Mouse (Mus musculus) embryonic facial prominence, embryonic 14.5 days (tissue): ENCODE measurements around the gene Smad6. TPM values are rescaled to one million over a fixed set of nuclear protein-coding genes. Genes with fewer than 3 reads are reported as not detected.

ENCODE experiments used
- ATAC-seq: fragments of 200-750 bp; cut with Nextera tagmentation; 2 replicates; pipeline ENCODE4 v1.8.0; 2017; ENCODE audit warnings: low read depth, moderate number of reproducible peaks, moderate TSS enrichment
- DNase-seq: peaks from one replicate; pipeline ENCODE4 v3.0.0-alpha.2; 2015; ENCODE audit warnings: low spot score
- H3K27ac ChIP-seq: fragments of 300-500 bp; sonication (generic); replicated peaks from 2 replicates; pipeline ENCODE4 v1.5.1; 2014; ENCODE audit warnings: low read depth, mild to moderate bottlenecking, low read length, moderate library complexity
- H3K27me3 ChIP-seq: fragments of 300-500 bp; sonication (generic); replicated peaks from 2 replicates; pipeline ENCODE4 v1.6.1; 2014; ENCODE audit warnings: low read length; ENCODE audit not compliant: control insufficient read depth, insufficient read depth
- H3K36me3 ChIP-seq: fragments of 300-500 bp; sonication (generic); 2 replicates; pipeline ENCODE4 v1.6.1; 2014; ENCODE audit warnings: low read length, mixed read lengths; ENCODE audit not compliant: control insufficient read depth, insufficient read depth
- H3K4me1 ChIP-seq: fragments of 300-500 bp; sonication (generic); 2 replicates; pipeline ENCODE4 v1.6.1; 2014; ENCODE audit warnings: antibody characterized with exemption, low read length; ENCODE audit not compliant: control insufficient read depth, insufficient read depth
- H3K4me2 ChIP-seq: fragments of 300-500 bp; sonication (generic); 2 replicates; pipeline ENCODE4 v1.6.1; 2014; ENCODE audit warnings: low read depth, mild to moderate bottlenecking, low read length, moderate library complexity, mixed read lengths
- H3K4me3 ChIP-seq: fragments of 300-500 bp; sonication (generic); 2 replicates; pipeline ENCODE4 v1.5.1; 2014; ENCODE audit warnings: low read depth, mild to moderate bottlenecking, low read length
- H3K9ac ChIP-seq: fragments of 300-500 bp; sonication (generic); 2 replicates; pipeline ENCODE4 v1.6.1; 2014; ENCODE audit warnings: low read depth, mild to moderate bottlenecking, low read length, moderate library complexity, mixed read lengths
- H3K9me3 ChIP-seq: fragments of 300-500 bp; sonication (generic); 2 replicates; pipeline ENCODE4 v1.6.1; 2016; ENCODE audit warnings: low read length; ENCODE audit not compliant: control insufficient read depth
- WGBS: fragments of 180-500 bp; shearing (Covaris S2); extraction: QIAGEN DNeasy Blood & Tissue Kit; methylation state at CpG from one replicate; pipeline ENCODE4 v1.1.7; 2014; 5-methylcytosine and 5-hydroxymethylcytosine counted together
- polyA plus RNA-seq: library from polyadenylated mRNA; unstranded; fragments of >200 nt; fragmentation: Nextera tagmentation; extraction: Ambion mirVana; gene quantifications from 2 replicates; pipeline ENCODE4 v1.2.1, GENCODE M21; 2014

Gene Smad6
- polyA plus RNA-seq, 1 experiment from 2014 or later = 8.8 TPM

DNA sequence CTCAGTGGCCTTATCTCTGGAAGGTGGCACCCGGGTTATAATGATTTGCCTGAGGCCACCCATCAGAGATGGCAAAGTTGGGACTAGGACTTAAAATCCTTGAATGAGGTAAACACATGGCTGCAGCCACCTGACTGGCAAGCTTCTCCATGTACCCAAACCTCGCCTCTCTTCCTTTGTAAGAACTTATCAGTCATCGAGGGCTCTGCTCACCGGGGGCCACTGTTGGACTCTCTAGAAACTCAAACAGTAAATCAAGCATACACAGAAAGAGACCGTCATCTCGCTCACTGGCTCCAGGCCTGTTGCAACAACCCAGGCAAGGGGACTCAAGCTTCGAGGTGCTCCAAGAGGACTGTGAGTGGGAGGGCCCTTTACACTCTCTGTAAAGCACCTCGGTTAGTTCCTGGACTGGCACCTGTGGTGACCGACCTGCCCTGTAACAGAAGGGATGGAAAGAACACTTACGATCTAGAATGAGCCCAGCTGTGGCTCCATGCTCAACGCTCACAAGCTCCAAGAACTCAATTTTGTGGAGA lies 64.1 kb downstream of the Smad6 start:
- ATAC-seq = no peak
- peaks cover 53% of the 10 kb centered on the region for H3K4me1 ChIP-seq

GRCm38 (mm10) chr9:63956052-63956451 lies 65.8 kb downstream of the Smad6 start:
- H3K9ac ChIP-seq = peak overlapping the region; percentile 31; the same call in 1 of the 2 replicates
- H3K36me3 ChIP-seq = peaks cover 27% of the 10 kb centered on the region
- H3K27ac ChIP-seq = no peak overlapping the region
- WGBS = 31% methylated on average over 7 of the region's 9 CpGs
- no peaks in the 10 kb centered on the region for H3K9me3 ChIP-seq
- H3K4me1 ChIP-seq = peaks cover 41% of the 10 kb centered on the region
- no peak for ATAC-seq
- no peak overlapping the region for H3K4me2 ChIP-seq
- DNase-seq = peak; percentile 82
- H3K4me3 ChIP-seq = no peak overlapping the region
- H3K27me3 ChIP-seq = no peaks in the 10 kb centered on the region

More for the DNA sequence above, 64.1 kb downstream of the Smad6 start:
- Histone ChIP-seq H3K4me2 (no peak overlapping the region), H3K36me3 (peaks cover 10% of the 10 kb centered on the region), H3K9ac (no peak overlapping the region; the same call in 1 of the 2 replicates), H3K9me3 (no peaks in the 10 kb centered on the region), H3K27me3 (no peaks in the 10 kb centered on the region), H3K27ac (peak overlapping the region; percentile 90), H3K4me3 (no peak overlapping the region)
- WGBS = 67% methylated on average over 11 of the region's 11 CpGs
- no peak for DNase-seq

GRCm38 (mm10) chr9:63953691-63954090 lies 68.2 kb downstream of the Smad6 start:
- Histone ChIP-seq H3K4me3 (no peak overlapping the region), H3K27ac (no peak overlapping the region), H3K9ac (no peak overlapping the region), H3K27me3 (no peaks in the 10 kb centered on the region), H3K4me2 (no peak overlapping the region), H3K36me3 (peaks cover 27% of the 10 kb centered on the region), H3K4me1 (peaks cover 17% of the 10 kb centered on the region), H3K9me3 (no peaks in the 10 kb centered on the region)
- no peak for DNase-seq
- ATAC-seq = no peak
- WGBS = 63% methylated on average over 31 of the region's 35 CpGs

DNA sequence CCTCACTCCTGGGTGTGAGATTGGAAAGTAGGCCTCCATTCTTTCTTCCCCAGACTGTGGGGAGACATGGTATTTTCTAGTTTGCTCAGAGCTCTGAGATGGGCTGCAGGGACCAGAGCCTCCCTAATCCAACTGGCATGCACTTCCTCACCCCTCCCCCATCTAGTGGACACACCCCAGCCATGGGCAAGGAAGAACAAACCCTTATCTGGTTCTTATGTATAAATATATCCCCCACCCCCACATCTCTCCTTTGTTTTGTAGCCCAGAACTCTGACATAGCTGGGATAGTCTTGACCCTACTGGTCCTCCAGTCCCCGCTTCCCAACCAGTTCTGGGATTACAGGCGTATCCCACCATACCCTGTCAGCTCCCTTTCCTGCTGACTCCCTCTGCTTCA lies 69.3 kb downstream of the Smad6 start:
- 91% methylated on average over 2 of the region's 2 CpGs for WGBS
- no peak overlapping the region for H3K4me2 ChIP-seq
- H3K4me3 ChIP-seq = no peak overlapping the region
- no peaks in the 10 kb centered on the region for H3K9me3 ChIP-seq
- ATAC-seq = no peak
- no peak overlapping the region for H3K27ac ChIP-seq
- no peak for DNase-seq
- H3K27me3 ChIP-seq = no peaks in the 10 kb centered on the region
- H3K4me1 ChIP-seq = peaks cover 6% of the 10 kb centered on the region
- H3K36me3 ChIP-seq = peaks cover 27% of the 10 kb centered on the region
- H3K9ac ChIP-seq = no peak overlapping the region

- DNase-seq (no peak), ATAC-seq (no peak)
- no peak overlapping the region for H3K4me3 ChIP-seq
- no peaks in the 10 kb centered on the region for H3K27me3 ChIP-seq
- H3K9me3 ChIP-seq = no peaks in the 10 kb centered on the region
- 27% methylated on average over 4 of the region's 4 CpGs for WGBS
- H3K4me2 ChIP-seq = no peak overlapping the region
- H3K4me1 ChIP-seq = no peaks in the 10 kb centered on the region
- H3K27ac ChIP-seq = no peak overlapping the region
- peaks cover 27% of the 10 kb centered on the region for H3K36me3 ChIP-seq
- no peak overlapping the region for H3K9ac ChIP-seq
Observed at GRCm38 (mm10) chr9:63950357-63950756, 71.5 kb downstream of the Smad6 start.

GRCm38 (mm10) chr9:63949393-63949792 lies 72.5 kb downstream of the Smad6 start:
- ATAC-seq = no peak

DNA sequence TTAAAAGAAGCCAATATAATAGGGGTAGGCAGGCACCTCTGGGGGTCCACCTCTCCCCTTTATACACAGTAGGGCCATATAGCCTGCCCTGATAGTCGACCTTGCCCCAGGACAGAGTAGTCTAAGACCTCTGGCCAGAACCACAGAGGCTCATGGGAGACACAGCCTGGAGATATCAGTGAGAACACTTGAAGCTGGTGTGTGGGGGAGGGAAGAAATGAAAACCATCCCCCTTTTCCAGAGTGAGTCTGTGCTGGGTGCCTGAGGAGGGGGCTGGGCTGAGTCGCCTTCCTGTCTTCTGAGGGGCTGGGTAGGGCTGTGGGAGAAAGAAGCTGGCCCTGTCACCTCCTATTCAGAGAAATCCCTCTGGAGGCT lies 79.3 kb downstream of the Smad6 start:
- DNase-seq (no peak), ATAC-seq (no peak)
- H3K27ac ChIP-seq = 0 out of 2 replicates have a peak overlapping the region, but pooled peaks have one; percentile 61
- peaks cover 19% of the 10 kb centered on the region for H3K4me1 ChIP-seq
- no peaks in the 10 kb centered on the region for H3K36me3 ChIP-seq
- H3K4me2 ChIP-seq = no peak overlapping the region
- H3K27me3 ChIP-seq = no peaks in the 10 kb centered on the region
- no peaks in the 10 kb centered on the region for H3K9me3 ChIP-seq
- no peak overlapping the region for H3K4me3 ChIP-seq
- no peak overlapping the region for H3K9ac ChIP-seq
- 48% methylated on average over 2 of the region's 2 CpGs for WGBS

More at GRCm38 (mm10) chr9:63949393-63949792, 72.5 kb downstream of the Smad6 start:
- no peak for DNase-seq
- H3K4me1 ChIP-seq = no peaks in the 10 kb centered on the region
- no peak overlapping the region for H3K27ac ChIP-seq
- no peak overlapping the region for H3K4me2 ChIP-seq
- no peak overlapping the region for H3K9ac ChIP-seq
- H3K4me3 ChIP-seq = no peak overlapping the region
- 46% methylated on average over 4 of the region's 4 CpGs for WGBS
- no peaks in the 10 kb centered on the region for H3K9me3 ChIP-seq
- H3K27me3 ChIP-seq = no peaks in the 10 kb centered on the region
- H3K36me3 ChIP-seq = peaks cover 27% of the 10 kb centered on the region

- peaks cover 19% of the 10 kb centered on the region for H3K4me1 ChIP-seq
- H3K9ac ChIP-seq = peak overlapping the region; percentile 25; the same call in 1 of the 2 replicates
- no peaks in the 10 kb centered on the region for H3K9me3 ChIP-seq
- H3K27ac ChIP-seq = peak overlapping the region; percentile 61
- H3K36me3 ChIP-seq = no peaks in the 10 kb centered on the region
- H3K27me3 ChIP-seq = no peaks in the 10 kb centered on the region
- no peak overlapping the region for H3K4me3 ChIP-seq
- no peak overlapping the region for H3K4me2 ChIP-seq
- WGBS = 58% methylated on average over 12 of the region's 12 CpGs
- no peak for ATAC-seq
- DNase-seq = no peak
Observed at GRCm38 (mm10) chr9:63941747-63942607, 79.9 kb downstream of the Smad6 start.
